Mouse (Mus musculus) heart, postnatal 25 days (tissue): ENCODE data around the gene Gm45015. TPM values are rescaled to one million over a fixed set of nuclear protein-coding genes. Genes with fewer than 3 reads are reported as not detected.
A peak's percentile ranks its signal among the peaks of the same experiment; 100 is the strongest.
"Not testable (repeated sequence)": the region's sequence is repeated elsewhere in the genome, so short reads cannot be mapped to it uniquely, and the experiment has no call there.

Source experiments
- DNase-seq: peaks from one replicate; pipeline ENCODE4 v3.0.0; 2022; ENCODE audit warnings: low spot score
- intact Hi-C: fragments of 180-260 bp; cut with DNase I; formaldehyde crosslinking; loops from one replicate; pipeline ENCODE4 v1.15.1; 2025
- total RNA-seq, 2 experiments: library from RNA; stranded (reverse); gene quantifications; 2 replicates each; pipeline ENCODE4 v1.2.3; 2021

Gm45015 gene
- total RNA-seq: not detected

- intact Hi-C loops: no loop called here
- no peak for DNase-seq
These were observed at the start of gene Gm45015 for GRCm38 (mm10) chrX:73336740-73337139. TSS of gene Gm45015 (minus strand) at chrX:73336840.

DNA sequence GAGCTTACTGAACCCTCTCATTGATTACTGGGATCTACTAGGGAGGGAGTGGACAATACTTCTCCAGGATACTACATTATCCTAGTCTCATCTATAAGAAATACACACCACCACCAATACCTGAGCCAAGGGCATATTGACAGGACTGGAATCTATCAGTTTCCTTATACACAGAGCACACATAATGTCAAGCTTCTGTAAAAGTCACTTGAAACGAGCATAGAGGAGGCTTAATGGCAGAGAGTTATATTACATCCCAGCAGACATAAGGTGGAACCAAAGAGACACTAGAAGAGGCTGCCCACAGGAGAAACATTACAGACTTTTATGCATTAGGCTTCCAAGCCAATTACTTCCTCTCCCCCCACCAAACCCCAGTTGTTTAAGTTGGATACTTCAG lies 48.3 kb upstream of the Gm45015 start:
- intact Hi-C loops: no loop called here
- no peak for DNase-seq

DNA sequence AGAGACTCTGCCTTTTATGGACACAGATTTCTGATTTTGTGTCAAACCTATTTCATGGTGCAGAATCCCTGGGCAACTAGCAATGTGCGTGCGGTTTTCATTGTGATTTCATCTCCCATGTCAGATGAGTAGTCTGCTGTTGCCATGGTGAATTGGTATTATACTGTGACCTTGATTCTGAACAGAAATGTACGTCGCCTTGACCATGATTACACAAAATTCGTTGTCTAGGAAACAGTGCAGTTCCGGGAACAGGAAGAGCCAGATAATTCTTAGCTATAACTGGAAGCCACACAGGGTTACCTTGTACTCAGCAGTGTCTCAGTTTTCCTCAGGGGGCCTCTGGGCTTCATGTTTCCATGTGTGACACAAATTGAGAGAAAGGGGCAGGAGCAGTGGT lies 47.8 kb upstream of the Gm45015 start:
- no peak for DNase-seq
- intact Hi-C loops: no loop called here

GRCm38 (mm10) chrX:73363291-73363690 lies 26.7 kb upstream of the Gm45015 start:
- DNase-seq: no peak
- intact Hi-C loops: no loop called here

DNA sequence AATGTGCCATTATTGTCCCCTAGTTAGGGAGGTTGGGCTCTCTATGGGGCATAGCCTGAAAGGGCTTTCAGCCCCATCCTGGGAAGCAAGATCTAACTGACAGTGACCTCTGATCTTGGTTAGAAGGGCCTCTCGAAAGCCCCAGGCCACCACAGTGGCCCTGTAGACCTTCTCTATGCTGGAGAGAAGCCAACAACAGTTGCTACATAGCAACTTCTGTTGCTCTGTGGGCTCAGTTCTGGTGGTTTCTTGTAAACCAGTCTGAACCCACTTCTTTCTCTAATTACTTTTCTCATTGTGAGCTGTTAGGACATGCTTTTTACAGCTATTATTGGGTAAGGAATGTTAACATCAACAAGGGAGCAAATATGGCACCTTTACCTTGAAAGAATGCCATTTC lies 20.1 kb upstream of the Gm45015 start:
- DNase-seq: no peak
- intact Hi-C loops: no loop called here

- no peak for DNase-seq
These were observed 19.5 kb upstream of the Gm45015 start for GRCm38 (mm10) chrX:73356163-73356562.

DNA sequence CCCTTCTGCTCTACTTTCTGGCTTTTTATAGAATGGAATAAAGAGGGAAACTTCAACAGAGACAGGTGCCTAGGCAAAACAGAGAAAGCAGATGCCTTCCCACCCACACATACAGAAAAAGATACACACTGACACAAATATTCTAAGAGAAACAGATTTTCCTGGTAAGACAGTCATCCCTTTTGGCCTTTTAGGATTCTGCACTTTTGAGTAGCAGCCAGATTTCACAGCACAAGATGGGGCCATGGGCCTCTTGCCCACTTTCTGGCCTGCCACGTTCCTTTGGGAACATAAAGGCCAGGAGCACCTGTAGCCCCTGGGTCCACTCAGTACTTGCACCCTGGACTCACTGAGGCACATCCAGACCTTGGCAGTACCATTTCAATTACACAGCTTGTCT lies 7.7 kb upstream of the Gm45015 start:
- DNase-seq: no peak
- intact Hi-C loops: no loop called here

More at GRCm38 (mm10) chrX:73356163-73356562, 19.5 kb upstream of the Gm45015 start:
- intact Hi-C loops: no loop called here

- intact Hi-C loops: no loop called here
- DNase-seq: no peak
These were observed 7.2 kb upstream of the Gm45015 start for GRCm38 (mm10) chrX:73343802-73344201.

DNA sequence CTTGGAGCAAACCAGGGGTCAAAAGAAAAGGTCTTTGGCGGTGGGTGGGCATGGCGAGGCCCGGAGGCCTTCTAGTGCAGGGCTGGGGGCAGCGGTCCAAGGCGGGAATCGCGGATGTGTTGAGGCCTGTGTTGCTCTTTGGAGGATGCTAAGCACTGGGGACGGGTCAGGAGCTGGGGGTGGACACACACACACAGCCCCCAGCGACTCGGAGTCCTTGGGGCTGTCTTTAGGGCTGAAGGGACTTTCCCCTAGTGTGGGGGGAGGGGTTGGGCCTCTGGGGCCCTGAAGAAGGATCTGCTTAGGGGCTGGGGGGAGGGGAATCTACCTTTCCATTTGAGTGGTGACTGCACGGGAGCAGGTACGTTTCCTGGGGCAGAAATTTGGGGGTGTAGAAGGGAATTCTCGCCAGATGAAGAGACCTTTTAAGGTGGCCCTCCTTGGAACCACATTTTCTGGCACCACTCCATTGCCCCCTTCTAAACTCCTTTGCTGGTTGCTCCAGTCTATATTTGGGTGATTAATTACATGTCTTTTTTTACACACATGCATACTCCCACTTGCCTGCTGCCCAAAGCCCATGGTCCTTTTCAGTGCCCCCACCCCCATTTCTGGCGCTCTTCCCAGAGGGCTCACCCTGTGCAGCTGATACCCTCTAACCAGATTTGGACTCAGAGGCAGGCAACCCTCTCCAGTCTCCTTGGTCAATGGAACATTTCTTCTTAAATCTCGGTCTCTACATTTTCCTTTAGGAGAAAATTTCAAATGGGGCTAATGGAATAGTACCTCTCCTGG lies 6.5 kb upstream of the Gm45015 start:
- intact Hi-C loops: no loop called here
- no peak for DNase-seq

DNA sequence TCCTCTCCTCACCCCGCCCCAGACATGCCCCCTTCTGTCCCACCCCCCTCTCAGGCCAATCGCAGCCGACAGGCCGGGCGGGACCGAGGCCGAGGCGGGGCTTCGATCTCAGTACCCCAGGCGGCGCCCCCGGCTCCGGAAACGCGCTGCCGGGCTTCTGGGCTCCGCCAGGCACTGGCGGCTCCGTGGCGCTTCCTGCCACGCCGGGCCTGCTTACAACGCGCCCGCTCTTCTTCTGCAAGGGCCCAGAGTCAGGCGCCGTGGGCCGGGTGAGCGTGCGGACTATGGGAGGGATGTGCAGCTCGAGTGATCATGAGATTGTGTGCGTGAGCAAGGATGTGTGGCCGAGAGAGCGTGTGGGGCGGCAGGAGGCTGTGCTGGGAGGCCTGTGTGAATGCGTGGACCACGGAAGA lies 5.8 kb upstream of the Gm45015 start, which contains the start of gene Zfp275:
TSS of gene Zfp275 (plus strand) at position 139 of the 413 bp plus-strand sequence.
- intact Hi-C loops: no loop called here
- DNase-seq: peak; percentile 76

DNA sequence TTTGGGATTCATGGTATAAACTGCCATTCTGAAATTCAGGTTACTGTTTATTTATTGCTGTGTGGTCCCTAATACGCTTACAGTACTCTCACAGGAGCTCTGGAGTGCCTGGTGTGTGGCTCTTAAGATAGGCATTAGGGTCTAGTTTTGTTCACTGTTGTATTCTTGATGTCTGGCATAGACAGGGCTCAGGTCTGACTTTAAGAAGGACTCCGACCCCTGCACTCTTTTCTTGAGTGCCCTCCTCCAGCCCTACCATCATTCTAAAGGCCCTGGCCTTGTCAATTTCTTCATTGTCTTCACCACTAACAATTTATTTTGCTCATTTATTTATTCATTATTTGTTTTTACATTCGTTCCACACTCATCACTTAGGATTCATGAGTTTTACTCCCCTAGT lies 5.4 kb upstream of the Gm45015 start:
- intact Hi-C loops: no loop called here
- no peak for DNase-seq

GRCm38 (mm10) chrX:73341473-73341872 lies 4.8 kb upstream of the Gm45015 start:
- DNase-seq: no peak
- intact Hi-C loops: no loop called here

GRCm38 (mm10) chrX:73333548-73333947 lies 3.1 kb downstream of the Gm45015 start:
- intact Hi-C loops: no loop called here
- no peak for DNase-seq

DNA sequence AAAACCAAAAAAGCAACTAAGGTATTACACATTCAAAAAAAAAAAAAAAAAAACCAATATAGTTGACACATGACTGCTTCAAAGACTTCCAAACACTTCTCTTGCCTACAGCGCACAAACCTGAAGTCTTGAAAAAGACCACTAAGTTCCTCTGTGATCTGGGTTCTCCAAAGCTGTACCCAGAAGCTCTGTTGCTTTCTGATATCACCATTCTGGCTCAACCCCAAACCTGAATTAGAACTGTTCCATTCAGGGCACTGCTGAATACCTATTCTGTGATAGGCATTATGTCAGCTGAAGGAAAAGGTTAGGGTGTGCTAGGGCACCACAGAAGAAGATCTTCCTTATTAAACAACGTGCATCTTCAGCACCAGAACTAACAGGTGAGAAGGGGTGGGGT lies 9.4 kb downstream of the Gm45015 start:
- intact Hi-C loops: no loop called here
- no peak for DNase-seq

DNA sequence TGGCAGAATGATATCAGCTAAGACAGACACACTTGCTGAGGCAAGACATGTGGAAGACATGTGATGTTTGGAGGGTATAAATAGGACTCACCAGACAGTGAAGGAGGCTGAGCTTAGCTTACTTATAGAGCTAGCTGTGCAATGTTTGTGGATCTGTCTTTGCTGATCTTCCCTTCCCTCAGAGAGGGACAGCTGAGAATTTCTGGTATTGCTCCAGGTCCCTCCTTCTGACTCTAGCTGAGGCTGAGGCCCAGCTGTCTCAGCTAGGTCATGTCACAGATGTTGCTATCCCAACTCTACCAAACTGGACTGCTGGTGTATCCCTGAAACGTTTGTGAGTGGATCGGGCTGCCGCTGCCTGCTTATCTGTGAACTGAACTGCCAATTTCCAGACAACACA lies 15.6 kb downstream of the Gm45015 start:
- intact Hi-C loops: no loop called here
- no peak for DNase-seq

GRCm38 (mm10) chrX:73312522-73312921 lies 24.1 kb downstream of the Gm45015 start:
- intact Hi-C loops: loop anchor here (5.0 kb wide), 2 partner anchors 110 to 180 kb away; no protein-coding TSS in a partner anchor
- no peak for DNase-seq

DNA sequence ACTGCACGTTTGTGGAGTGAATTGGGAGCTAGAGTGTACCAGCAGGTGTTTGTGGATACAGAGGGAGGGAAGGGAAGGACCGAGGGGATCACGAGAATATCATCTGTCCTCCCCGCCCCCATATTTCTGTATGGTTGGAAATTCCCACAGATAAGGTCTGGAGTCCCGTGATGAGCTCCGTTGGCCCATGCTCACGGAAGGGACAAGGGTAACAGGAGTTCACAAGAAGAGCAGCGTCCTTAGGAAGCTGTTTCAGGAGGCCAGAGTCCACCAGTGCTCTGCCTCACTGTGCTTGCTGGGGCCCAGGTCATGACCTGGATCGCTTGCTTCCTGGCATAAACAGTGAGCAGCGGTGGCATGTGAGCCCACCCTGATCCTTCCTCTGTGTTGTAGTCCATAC lies 40.9 kb downstream of the Gm45015 start:
- DNase-seq, intact Hi-C loops: not testable (repeated sequence)

GRCm38 (mm10) chrX:73292876-73293275 lies 43.8 kb downstream of the Gm45015 start, which contains the start of the genes Xlr5a and Xlr5c:
TSS of gene Xlr5a (minus strand) at chrX:73292976.
TSS of gene Xlr5c (minus strand) at chrX:73292976.
- intact Hi-C loops, DNase-seq: not testable (repeated sequence)
